Mouse (Mus musculus) central nervous system, embryonic 18 days (tissue): ENCODE results near the gene Hlcs. TPM values are rescaled to one million over a fixed set of nuclear protein-coding genes. Genes with fewer than 3 reads are reported as not detected.

Experiments
- polyA plus RNA-seq: library from polyadenylated mRNA; depleted of rRNA; stranded (reverse); fragments of >200 nt; gene quantifications from 2 replicates; pipeline ENCODE4 v1.2.3, GENCODE M21; 2012; rRNA removed

Gene Hlcs
- 6.8 and 6.9 TPM in 2 replicates for polyA plus RNA-seq

DNA sequence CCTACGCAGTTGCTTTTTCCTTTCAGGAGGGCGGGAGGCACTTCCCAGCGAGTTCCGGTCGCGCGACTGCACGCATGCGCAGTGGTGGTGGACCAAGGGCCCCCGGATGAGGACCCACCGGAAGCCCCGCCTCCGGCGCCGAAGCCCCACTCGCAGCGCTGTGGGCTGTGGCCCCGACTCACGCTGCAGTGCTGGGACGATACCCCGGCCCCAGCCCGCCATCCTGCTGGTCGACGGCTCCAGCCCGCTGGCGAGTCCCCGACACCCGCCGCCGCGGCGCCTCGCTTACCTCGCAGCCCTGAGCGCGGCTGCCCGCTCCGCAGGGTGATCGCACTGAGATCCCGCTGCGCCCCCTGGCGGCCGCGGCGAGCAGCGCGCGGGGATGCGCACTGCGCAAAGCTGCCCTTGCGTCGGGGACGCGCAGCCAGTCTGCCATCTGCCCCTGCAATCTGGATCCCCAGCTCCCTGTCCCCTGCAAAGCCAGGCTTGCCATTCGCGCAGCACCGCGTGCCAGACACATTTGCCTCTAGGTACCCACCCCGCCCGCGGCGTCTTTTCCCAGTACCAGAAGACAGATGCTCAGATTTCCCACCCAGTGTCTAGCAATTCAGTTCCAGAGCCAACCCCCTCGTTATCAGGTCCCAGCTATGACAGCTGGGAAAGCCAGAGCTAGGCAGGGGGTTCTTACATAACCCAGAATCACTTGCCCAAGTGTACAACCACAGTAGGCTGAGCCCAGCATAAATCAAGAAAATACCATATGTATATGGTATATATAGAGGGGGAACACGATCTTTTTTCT, at the start of gene Hlcs:
Gene Hlcs (minus strand): TSS at position 343 of the 802 bp plus-strand sequence.

GRCm38 (mm10) chr16:94327781-94328711, 14.7 kb upstream of the Hlcs start, which contains the start of gene Ripply3:
TSS of gene Ripply3 (plus strand) at chr16:94328420.

DNA sequence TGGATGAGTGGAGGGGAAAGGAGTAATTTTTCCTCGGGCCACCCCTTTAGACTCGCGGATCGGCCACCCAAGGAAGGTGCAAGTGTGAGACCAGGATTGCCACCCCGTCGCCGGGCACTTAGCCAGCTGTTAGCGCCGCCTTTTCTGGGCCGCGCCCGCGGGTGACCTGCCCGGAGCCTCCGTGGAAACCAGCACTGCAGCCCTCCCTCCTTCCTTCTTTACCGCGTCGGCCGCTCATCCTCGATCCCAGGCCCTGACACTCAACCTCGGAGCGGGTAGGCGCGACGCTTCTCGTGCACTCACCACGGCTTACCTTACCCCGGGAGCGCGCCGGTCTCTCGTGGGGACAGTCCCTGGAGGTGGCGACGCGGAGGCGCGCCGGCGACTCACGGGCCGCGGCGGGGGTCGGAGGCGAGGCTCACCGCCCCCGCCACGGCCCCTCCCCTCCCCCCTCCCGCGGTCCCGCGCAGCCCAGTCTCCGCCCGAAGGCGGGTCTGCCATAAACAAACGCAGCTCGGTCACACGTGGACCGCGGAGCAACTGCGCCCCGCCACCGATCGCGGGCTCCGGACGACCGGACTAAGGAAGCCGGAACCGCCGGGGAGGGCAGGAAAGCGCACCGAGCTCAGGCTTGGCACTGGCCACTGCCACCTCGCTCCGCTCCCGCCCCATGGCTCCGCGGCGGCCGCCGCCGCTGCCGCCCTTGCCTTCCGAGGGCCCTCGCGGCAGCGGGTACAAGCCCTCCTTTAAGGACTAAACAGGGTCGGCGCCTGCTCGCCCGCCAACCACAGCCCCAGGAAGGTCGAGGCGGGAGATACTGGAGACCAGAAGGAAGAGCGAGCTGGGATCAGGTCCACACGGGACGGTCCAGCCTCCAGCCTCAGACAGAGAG, 228.4 kb downstream of the Hlcs start, which contains the start of gene Sim2:
Gene Sim2 (plus strand): TSS at position 221 of the 892 bp plus-strand sequence.

Other genes with a start within 250 kb of the Hlcs start
- 0.28 and 0.32 TPM in 2 replicates for gene Sim2, start 228.6 kb downstream of the Hlcs start, polyA plus RNA-seq
- 0.43 and 0.55 TPM in 2 replicates for gene Ripply3, start 14.8 kb upstream of the Hlcs start, polyA plus RNA-seq
- 387 and 405 TPM in 2 replicates for gene Ttc3, start 57.0 kb upstream of the Hlcs start, polyA plus RNA-seq
- gene Pigp, start 58.3 kb upstream of the Hlcs start, polyA plus RNA-seq = 81.5 and 97.7 TPM in 2 replicates
- gene Vps26c, start 213.3 kb upstream of the Hlcs start, polyA plus RNA-seq = 76.2 and 85.7 TPM in 2 replicates